Mouse (Mus musculus): ENCODE data around the gene Zbtb44.

DNA sequence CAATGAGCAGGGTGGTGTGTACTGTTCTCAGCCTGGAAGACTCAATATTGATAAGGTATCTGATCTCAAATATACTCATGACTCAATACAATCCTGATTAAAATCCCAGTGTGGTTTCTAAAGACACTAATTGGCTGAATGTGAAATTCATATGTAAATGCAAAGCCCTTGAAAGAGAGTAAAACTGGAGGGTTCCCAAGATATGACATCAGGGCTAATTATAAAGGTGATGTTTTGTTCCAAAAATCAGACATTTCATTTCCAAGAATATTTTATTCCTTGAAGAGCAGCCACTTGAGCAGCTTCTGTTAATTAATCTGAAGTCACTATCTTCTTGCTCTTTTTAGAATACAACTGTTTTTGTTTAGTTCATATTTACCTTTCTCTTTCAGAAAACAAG lies 85.1 kb downstream of the Zbtb44 start:
- TF ChIP-seq ELF1 (IDR thresholded peaks at IDR 0.05; ENCODE audit: low read depth, low read length) (no peak), SMC3 (IDR thresholded peaks at IDR 0.05; ENCODE audit: low read depth, low read length) (no peak), USF1 (IDR thresholded peaks at IDR 0.05; ENCODE audit: low read depth, low read length) (no peak), CTCF (IDR thresholded peaks at IDR 0.05 in 2 of 3, conservative IDR thresholded peaks at IDR 0.05 in 1 of 3; ENCODE audit: control insufficient read depth in 1 of 3, insufficient read depth in 1 of 3, low read depth in 2 of 3, low read length in 3 of 3, poor library complexity in 1 of 3, severe bottlenecking in 1 of 3) (no peak), CHD2 (IDR thresholded peaks at IDR 0.05; ENCODE audit: low read length) (no peak)
